Mouse (Mus musculus): ENCODE measurements at regions not wholly inside any gene's neighbourhood (a gene's known extent, or its start where the extent isn't known, plus 50 kb on each side); places are given as distances from the start of the nearest gene placed in this dataset.

GRCm38 (mm10) chr15:60476755-60477310 lies 376.7 kb downstream of the Fam84b start:
- TF ChIP-seq CTCF (IDR thresholded peaks at IDR 0.05; ENCODE audit: low read depth) (no peak), EP300 (IDR thresholded peaks at IDR 0.05; ENCODE audit: low read depth) (no peak)

Data from liver, embryonic 14.5 days (tissue).